Mouse (Mus musculus) cerebellum, adult 2 months (tissue): Measurements from ENCODE around the gene Lhx1.

Source experiments
- CTCF ChIP-seq: fragments of 200-500 bp; IDR thresholded peaks from 2 replicates; pipeline ENCODE4 v1.5.1; 2011; ENCODE audit warnings: low read depth, mild to moderate bottlenecking, control low read depth, low read length, moderate library complexity, borderline replicate concordance; ENCODE audit not compliant: insufficient read depth
- POLR2A ChIP-seq: fragments of 200-500 bp; IDR thresholded peaks from 2 replicates; pipeline ENCODE4 v1.6.1; 2011; ENCODE audit warnings: low read length, control low read depth, borderline replicate concordance; ENCODE audit not compliant: insufficient read depth

DNA sequence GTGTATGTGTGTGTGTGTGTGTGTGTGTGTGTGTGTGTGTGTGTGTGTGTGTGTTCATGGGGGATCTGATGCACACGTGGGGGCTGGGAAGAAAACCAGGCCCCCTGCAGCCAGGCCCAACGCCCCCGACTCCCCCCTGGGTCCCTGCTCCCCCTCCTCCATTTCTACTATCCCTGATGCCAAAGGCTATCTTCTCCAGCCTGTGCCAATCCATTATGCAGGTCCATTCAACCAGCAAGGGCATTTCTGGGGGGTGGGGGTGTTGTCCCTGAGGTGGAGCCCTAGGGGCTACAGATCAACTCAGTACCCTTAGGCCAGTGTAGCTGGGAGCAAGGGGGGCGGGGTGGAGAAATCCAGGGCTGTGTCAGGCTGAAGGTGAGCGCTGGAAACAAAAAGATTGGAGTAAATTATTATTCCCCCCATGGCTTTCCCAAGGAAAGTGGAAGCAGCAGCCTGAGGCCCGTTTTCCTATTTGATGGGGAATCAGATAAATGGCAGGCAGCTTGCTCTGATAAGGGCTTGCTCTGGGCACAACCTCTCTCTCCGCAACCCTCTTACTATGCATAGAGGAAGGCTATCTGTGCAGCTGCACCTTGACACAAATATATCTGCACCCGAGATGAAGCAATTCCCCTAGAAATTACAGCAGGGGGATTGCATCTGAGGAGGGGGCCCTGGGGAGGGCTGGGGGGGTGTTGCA lies 43.9 kb upstream of the Lhx1 start:
- TF ChIP-seq POLR2A (no peak), CTCF (no peak)
